Mouse (Mus musculus) mouse trophoblast stem cell (cell line): ENCODE data around the gene Adamts15.

Experiments used
- in situ Hi-C, 2 experiments: fragments of 300-500 bp; cut with MseI, MboI; formaldehyde crosslinking; loops; 2 replicates in 1 of 2; 3 replicates in 1 of 2; pipeline ENCODE4 v1.15.1; 2025

Gene Adamts15

GRCm38 (mm10) chr9:30922197-30922894, at the start of gene Adamts15:
Gene Adamts15, minus strand, starts transcription at chr9:30922452.
- in situ Hi-C loops = no loop called here

DNA sequence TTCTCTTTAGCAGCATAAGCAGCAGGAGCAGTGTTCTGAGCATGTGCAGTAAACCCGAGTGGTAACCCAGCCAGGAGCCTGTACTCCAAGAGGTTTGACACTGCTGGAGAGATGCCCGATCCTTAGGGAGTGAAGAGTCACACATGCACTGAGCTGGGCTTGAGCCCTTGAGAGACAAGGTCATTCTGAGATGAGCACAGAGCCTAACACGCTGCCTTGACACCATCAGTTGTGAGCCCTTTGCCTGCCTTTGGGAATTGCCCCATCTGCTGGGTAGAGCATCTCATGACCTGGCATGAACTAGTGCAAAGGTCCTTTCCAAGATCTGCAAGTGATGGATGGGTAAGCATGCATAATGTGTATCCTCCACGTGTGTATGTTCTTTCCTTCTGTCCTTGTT, 49.7 kb upstream of the Adamts15 start:
- in situ Hi-C loops = no loop called here

- in situ Hi-C loops = no loop called here
These were observed 47.7 kb upstream of the Adamts15 start for GRCm38 (mm10) chr9:30970001-30970400.

GRCm38 (mm10) chr9:30968130-30968529, 45.9 kb upstream of the Adamts15 start:
- in situ Hi-C loops = no loop called here

- in situ Hi-C loops = no loop called here
These were observed 44.6 kb upstream of the Adamts15 start for GRCm38 (mm10) chr9:30966881-30967280.

- in situ Hi-C loops = no loop called here
These were observed 42.4 kb upstream of the Adamts15 start for GRCm38 (mm10) chr9:30964685-30965084.

DNA sequence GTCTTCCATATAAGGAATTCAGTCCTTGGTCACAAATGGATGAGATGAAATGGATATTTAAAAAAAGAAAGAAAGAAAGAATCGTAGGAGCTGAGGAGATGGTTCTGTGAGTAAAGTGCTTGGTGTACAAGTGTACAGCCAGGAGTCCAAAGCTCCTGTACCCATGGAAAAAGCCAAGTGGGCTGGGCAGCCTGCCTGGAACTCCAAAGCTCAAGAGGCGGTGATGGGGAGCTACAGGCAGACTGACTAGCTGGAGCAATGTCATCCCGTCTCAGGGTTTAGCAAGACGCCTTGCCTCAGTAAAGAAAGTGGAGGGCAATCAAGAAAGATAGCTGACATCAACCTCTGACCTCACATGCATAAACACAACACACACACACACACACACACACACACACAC, 41.5 kb upstream of the Adamts15 start:
- in situ Hi-C loops = no loop called here

GRCm38 (mm10) chr9:30955246-30955645, 33.0 kb upstream of the Adamts15 start:
- in situ Hi-C loops = no loop called here

GRCm38 (mm10) chr9:30953287-30953686, 31.0 kb upstream of the Adamts15 start:
- in situ Hi-C loops = no loop called here

DNA sequence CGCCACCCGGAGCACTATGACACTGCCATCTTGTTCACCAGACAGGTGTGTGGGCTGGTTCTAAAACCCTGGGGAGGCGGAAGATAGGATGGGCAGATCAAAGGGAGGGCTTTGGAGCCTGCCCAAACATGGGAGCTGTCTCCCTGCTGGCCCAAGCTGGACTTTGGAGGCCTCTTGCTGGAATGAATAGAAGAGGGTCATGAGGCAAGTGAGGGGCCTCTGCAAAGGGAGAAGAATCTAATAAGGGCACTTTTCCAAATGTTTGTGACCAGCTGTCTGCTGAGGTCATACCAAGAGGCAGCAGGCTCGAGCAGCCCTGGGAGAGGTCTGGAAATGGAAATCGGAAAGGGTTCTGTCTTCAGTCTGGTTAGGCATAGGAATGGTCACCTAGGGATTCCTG, 29.2 kb upstream of the Adamts15 start:
- in situ Hi-C loops = no loop called here

DNA sequence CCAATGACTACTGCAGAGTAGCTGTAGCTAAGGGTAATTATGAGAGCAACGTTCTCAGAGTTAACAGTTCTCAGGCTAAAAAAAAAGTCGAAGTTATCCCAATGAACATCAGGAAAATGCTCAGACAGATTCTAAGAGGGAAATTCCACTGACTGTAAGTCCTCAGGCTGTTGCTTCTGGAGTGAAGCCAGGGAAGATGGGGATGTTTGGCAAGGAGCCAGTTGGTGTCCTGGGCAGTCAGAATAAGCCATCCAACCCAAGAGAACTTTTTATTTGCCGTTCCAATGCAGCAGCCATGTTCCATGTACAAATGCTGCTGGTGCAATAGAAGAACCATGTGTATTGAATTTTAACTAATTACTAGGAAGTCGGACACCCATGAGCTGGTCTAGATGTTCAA, 28.3 kb upstream of the Adamts15 start:
- in situ Hi-C loops = no loop called here

- in situ Hi-C loops = no loop called here
These were observed 27.7 kb upstream of the Adamts15 start for GRCm38 (mm10) chr9:30949971-30950370.

DNA sequence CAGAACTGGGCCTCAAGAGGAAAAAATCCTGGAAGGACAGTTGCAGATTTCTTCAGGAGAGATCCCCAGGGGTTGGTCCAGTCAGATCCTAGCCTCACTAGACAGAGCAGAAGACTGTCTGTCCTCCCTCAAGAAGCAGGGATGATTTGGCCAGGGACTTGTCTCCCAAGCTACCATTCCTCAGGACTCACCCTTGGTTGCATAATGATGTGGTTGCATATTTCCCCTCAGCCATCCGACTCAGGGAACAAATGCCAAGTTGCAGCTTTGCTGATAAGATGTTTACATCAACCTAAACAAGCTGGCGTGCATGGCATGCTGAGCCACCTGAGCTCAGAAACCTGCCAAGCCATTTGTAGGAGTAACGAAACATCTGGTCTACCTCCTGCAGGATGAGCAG, 27.2 kb upstream of the Adamts15 start:
- in situ Hi-C loops = no loop called here

- in situ Hi-C loops = no loop called here
These were observed 23.0 kb upstream of the Adamts15 start for GRCm38 (mm10) chr9:30945276-30945675.

- in situ Hi-C loops = loop anchor here (5.0 kb wide), 2 partner anchors 138 to 143 kb away; no protein-coding TSS in a partner anchor
These were observed 22.0 kb upstream of the Adamts15 start for GRCm38 (mm10) chr9:30944234-30944633.

DNA sequence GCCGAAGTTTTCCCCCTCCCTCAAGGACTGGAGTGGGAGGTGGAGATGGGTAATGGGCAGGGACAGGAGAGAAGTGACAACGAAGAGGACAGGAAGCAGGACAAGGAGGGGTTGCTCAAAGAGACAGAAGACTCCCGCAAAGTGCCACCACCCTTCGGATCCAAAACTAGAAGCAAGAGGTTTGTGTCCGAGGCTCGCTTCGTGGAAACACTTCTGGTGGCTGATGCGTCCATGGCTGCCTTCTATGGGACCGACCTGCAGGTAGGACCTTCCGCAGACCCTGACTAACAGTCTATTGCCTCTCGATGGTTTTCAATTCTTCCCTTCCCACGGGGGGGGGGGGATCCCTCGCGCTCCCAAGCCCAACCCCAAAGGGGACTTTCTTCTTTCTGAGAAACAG, 21.1 kb upstream of the Adamts15 start:
- in situ Hi-C loops = loop anchor here (5.0 kb wide), 2 partner anchors 139 to 144 kb away; no protein-coding TSS in a partner anchor

GRCm38 (mm10) chr9:30942512-30943313, 20.5 kb upstream of the Adamts15 start, which contains the start of gene Adamts8:
Gene Adamts8, plus strand, starts transcription at chr9:30942562.
- in situ Hi-C loops = loop anchor here (5.0 kb wide), 2 partner anchors 140 to 145 kb away; no protein-coding TSS in a partner anchor

GRCm38 (mm10) chr9:30940328-30940727, 18.1 kb upstream of the Adamts15 start:
- in situ Hi-C loops = loop anchor here (5.0 kb wide), 2 partner anchors 142 to 147 kb away; no protein-coding TSS in a partner anchor

DNA sequence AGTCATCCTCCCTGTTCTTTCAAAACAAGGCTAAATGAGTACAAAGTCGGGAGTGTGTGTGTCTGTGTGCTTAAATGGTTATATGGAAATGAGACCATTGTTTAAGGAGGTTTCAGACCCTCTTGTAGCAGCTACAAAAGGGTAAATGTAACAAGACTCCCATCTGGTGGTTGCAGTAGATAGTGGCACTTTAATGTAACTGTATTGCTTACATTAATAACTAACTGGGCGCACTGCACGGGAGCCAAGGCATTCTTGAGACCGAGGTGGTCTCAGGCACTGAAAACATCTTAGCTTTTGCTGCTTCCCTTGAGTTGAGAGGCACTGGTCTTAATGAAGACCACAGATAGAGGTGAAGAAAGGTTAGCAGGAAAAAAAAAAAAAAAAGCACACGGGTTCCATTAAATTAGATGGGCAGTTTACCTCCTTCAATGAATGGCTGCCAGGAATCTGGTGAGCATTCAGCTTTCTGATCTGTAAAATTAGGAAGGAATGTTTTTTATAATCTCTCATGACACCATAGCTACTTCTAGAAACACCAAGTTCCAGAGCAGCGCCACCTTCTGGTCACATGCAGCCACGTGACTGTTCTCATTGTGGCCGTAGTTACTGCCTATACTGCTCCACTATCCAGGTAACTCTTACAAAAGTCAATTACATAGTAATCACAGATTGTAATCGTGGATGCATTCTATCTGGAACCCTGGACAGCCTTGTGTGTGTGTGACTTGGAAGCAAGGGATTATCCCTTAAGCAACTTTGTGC, 14.6 kb upstream of the Adamts15 start:
- in situ Hi-C loops = loop anchor here (5.0 to 10.0 kb wide), 3 partner anchors 382 to 455 kb away; no protein-coding TSS in a partner anchor

DNA sequence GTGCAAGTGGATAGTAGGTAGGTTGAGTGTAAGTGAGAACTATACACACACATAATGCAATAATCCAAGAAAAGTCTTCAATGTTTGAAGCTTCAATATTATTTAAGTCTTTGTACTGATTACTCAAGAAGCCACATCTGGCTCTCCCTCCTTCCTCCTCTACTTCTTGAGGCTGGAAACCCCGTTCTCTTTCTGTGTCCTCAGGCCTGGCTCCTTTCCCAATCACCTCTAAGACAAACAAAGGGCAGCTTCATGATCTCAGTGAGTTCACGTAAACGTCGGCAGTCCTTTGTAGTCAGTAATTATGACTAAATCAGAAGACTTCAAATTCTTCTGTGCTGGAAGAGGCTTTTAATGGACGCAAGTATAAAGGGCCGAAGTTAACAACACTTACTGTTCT, 12.6 kb upstream of the Adamts15 start:
- in situ Hi-C loops = loop anchor here (5.0 to 10.0 kb wide), 3 partner anchors 380 to 453 kb away; no protein-coding TSS in a partner anchor

- in situ Hi-C loops = loop anchor here (10.0 kb wide), 2 partner anchors 378 to 388 kb away; no protein-coding TSS in a partner anchor
These were observed 10.1 kb upstream of the Adamts15 start for GRCm38 (mm10) chr9:30932346-30932745.

DNA sequence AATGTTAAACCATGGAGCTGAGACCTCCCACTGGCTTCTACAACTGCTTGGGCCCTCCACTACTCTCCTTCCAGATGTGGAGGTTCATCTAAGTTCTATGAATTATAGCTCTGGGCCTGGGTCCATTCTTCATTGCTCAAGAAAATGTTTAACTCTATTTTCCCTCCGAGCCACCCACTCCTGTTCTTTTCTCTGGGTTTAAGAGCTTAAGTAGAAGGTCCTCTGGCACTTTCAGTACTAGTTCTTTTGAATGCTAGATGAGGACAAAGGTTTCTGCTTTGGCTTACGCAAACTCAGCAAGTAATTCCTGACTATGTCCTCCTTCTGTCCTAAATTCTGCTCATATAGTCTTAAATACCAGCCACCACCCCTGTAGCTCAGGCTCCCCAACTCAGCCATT, 6.5 kb upstream of the Adamts15 start:
- in situ Hi-C loops = no loop called here
